Mouse (Mus musculus): Measurements from ENCODE around the gene Ddx46. TPM values are rescaled to one million over a fixed set of nuclear protein-coding genes. Genes with fewer than 3 reads are reported as not detected.

Ddx46 gene
- 38.0 and 38.7 TPM in 2 replicates for polyA plus RNA-seq (2015; fragmentation: Nextera tagmentation; extraction: Ambion mirVana)

- peak within 1 kb of the TSS; percentile 42; the same call in 1 of the 2 replicates for H3K27ac ChIP-seq
- 6% methylated on average over 30 of the region's 30 CpGs for WGBS
These were observed at the start of gene Ddx46 for GRCm38 (mm10) chr13:55634639-55635127. TSS of gene Ddx46 (plus strand) at chr13:55635027.

GRCm38 (mm10) chr13:55591961-55592490 lies 42.8 kb upstream of the Ddx46 start:
- peaks cover 8% of the 10 kb centered on the region; the same call in 1 of the 2 replicates for H3K27me3 ChIP-seq
- H3K4me2 ChIP-seq = peak overlapping the region; percentile 65; the same call in 1 of the 2 replicates
- no peak overlapping the region; the same call in 1 of the 2 replicates for H3K4me3 ChIP-seq (replicated peaks)
- H3K36me3 ChIP-seq = peaks cover 29% of the 10 kb centered on the region
- H3K4me1 ChIP-seq = peaks cover 10% of the 10 kb centered on the region
- 0 out of 2 replicates have a peak, but pooled peaks have one; percentile 14 for ATAC-seq (replicated peaks; ENCODE audit: low FRiP score)
- H3K9me3 ChIP-seq (replicated peaks) = no peaks in the 10 kb centered on the region
- no peak overlapping the region for H3K27ac ChIP-seq
- 69% methylated on average over 4 of the region's 4 CpGs for WGBS
- H3K9ac ChIP-seq = no peak overlapping the region

More at GRCm38 (mm10) chr13:55634639-55635127, at the start of gene Ddx46:
- H3K36me3 ChIP-seq = peaks cover 60% of the 10 kb centered on the region
- peak within 1 kb of the TSS; percentile 79 for H3K4me2 ChIP-seq
- H3K4me3 ChIP-seq (replicated peaks) = peak within 1 kb of the TSS; percentile 76
- no peaks in the 10 kb centered on the region for H3K27me3 ChIP-seq
- H3K9me3 ChIP-seq (replicated peaks) = no peaks in the 10 kb centered on the region
- peak within 1 kb of the TSS; percentile 89 for H3K9ac ChIP-seq
- peaks cover 16% of the 10 kb centered on the region for H3K4me1 ChIP-seq
- peak; percentile 86 for ATAC-seq (replicated peaks; ENCODE audit: low FRiP score)

GRCm38 (mm10) chr13:55592512-55593253 lies 42.1 kb upstream of the Ddx46 start:
- H3K4me3 ChIP-seq (replicated peaks) = peak overlapping the region; percentile 91
- H3K27me3 ChIP-seq = peaks cover 8% of the 10 kb centered on the region; the same call in 1 of the 2 replicates
- peak overlapping the region; percentile 83 for H3K9ac ChIP-seq
- H3K4me2 ChIP-seq = peak overlapping the region; percentile 65
- peak overlapping the region; percentile 62; the same call in 1 of the 2 replicates for H3K27ac ChIP-seq
- no peaks in the 10 kb centered on the region for H3K9me3 ChIP-seq (replicated peaks)
- peaks cover 36% of the 10 kb centered on the region for H3K36me3 ChIP-seq
- H3K4me1 ChIP-seq = peaks cover 10% of the 10 kb centered on the region
- 4% methylated on average over 29 of the region's 29 CpGs for WGBS
- peak; percentile 98 for ATAC-seq (replicated peaks; ENCODE audit: low FRiP score)

- ATAC-seq (replicated peaks; ENCODE audit: low FRiP score) = peak; percentile 44
- Histone ChIP-seq H3K4me1 (peaks cover 10% of the 10 kb centered on the region), H3K36me3 (peaks cover 42% of the 10 kb centered on the region), H3K9me3 (replicated peaks) (no peaks in the 10 kb centered on the region), H3K4me3 (replicated peaks) (peak overlapping the region; percentile 91), H3K27ac (peak overlapping the region; percentile 62; the same call in 1 of the 2 replicates), H3K4me2 (peak overlapping the region; percentile 65), H3K27me3 (peaks cover 8% of the 10 kb centered on the region; the same call in 1 of the 2 replicates), H3K9ac (peak overlapping the region; percentile 83)
- WGBS = under 1% methylated on average over 31 of the region's 31 CpGs
These were observed 41.5 kb upstream of the Ddx46 start for GRCm38 (mm10) chr13:55593254-55593747.

- Histone ChIP-seq H3K4me1 (peaks cover 21% of the 10 kb centered on the region), H3K9ac (no peak overlapping the region), H3K9me3 (replicated peaks) (no peaks in the 10 kb centered on the region), H3K36me3 (peaks cover 45% of the 10 kb centered on the region), H3K4me2 (no peak overlapping the region), H3K27ac (no peak overlapping the region), H3K4me3 (replicated peaks) (no peak overlapping the region), H3K27me3 (peaks cover 8% of the 10 kb centered on the region; the same call in 1 of the 2 replicates)
- ATAC-seq (replicated peaks; ENCODE audit: low FRiP score) = no peak
- 90% methylated on average over 12 of the region's 12 CpGs for WGBS
These were observed 39.5 kb upstream of the Ddx46 start for GRCm38 (mm10) chr13:55595375-55595774.

GRCm38 (mm10) chr13:55596802-55597201 lies 38.0 kb upstream of the Ddx46 start:
- Histone ChIP-seq H3K9me3 (replicated peaks) (no peaks in the 10 kb centered on the region), H3K36me3 (peaks cover 45% of the 10 kb centered on the region), H3K4me2 (no peak overlapping the region), H3K4me3 (replicated peaks) (no peak overlapping the region), H3K27ac (no peak overlapping the region), H3K9ac (no peak overlapping the region), H3K27me3 (peaks cover under 1% of the 10 kb centered on the region; the same call in 1 of the 2 replicates), H3K4me1 (peaks cover 28% of the 10 kb centered on the region)
- 95% methylated on average over 12 of the region's 12 CpGs for WGBS
- no peak for ATAC-seq (replicated peaks; ENCODE audit: low FRiP score)

GRCm38 (mm10) chr13:55599566-55600540 lies 35.0 kb upstream of the Ddx46 start, which contains the start of gene B4galt7:
TSS of gene B4galt7 (plus strand) at chr13:55599896.
- Histone ChIP-seq H3K36me3 (peaks cover 50% of the 10 kb centered on the region), H3K4me3 (replicated peaks) (peak within 1 kb of the TSS; percentile 83), H3K27me3 (no peaks in the 10 kb centered on the region), H3K9ac (peak within 1 kb of the TSS; percentile 88), H3K27ac (peak within 1 kb of the TSS; percentile 49; the same call in 1 of the 2 replicates), H3K4me2 (peak within 1 kb of the TSS; percentile 70), H3K9me3 (replicated peaks) (no peaks in the 10 kb centered on the region), H3K4me1 (peaks cover 18% of the 10 kb centered on the region)
- peak; percentile 93 for ATAC-seq (replicated peaks; ENCODE audit: low FRiP score)
- 11% methylated on average over 47 of the region's 51 CpGs for WGBS

GRCm38 (mm10) chr13:55600657-55601056 lies 34.2 kb upstream of the Ddx46 start:
- Histone ChIP-seq H3K9ac (peak overlapping the region; percentile 88), H3K36me3 (peaks cover 46% of the 10 kb centered on the region), H3K27me3 (no peaks in the 10 kb centered on the region), H3K27ac (no peak overlapping the region), H3K4me1 (peaks cover 18% of the 10 kb centered on the region), H3K4me3 (replicated peaks) (peak overlapping the region; percentile 83), H3K4me2 (peak overlapping the region; percentile 70), H3K9me3 (replicated peaks) (no peaks in the 10 kb centered on the region)
- 15% methylated on average over 9 of the region's 9 CpGs for WGBS
- no peak for ATAC-seq (replicated peaks; ENCODE audit: low FRiP score)

GRCm38 (mm10) chr13:55601611-55602010 lies 33.2 kb upstream of the Ddx46 start:
- 2% methylated on average over 3 of the region's 3 CpGs for WGBS
- Histone ChIP-seq H3K27ac (no peak overlapping the region), H3K4me1 (peaks cover 18% of the 10 kb centered on the region), H3K4me2 (no peak overlapping the region), H3K9me3 (replicated peaks) (no peaks in the 10 kb centered on the region), H3K9ac (no peak overlapping the region), H3K36me3 (peaks cover 45% of the 10 kb centered on the region), H3K27me3 (no peaks in the 10 kb centered on the region), H3K4me3 (replicated peaks) (no peak overlapping the region)
- ATAC-seq (replicated peaks; ENCODE audit: low FRiP score) = no peak

- H3K27me3 ChIP-seq = no peaks in the 10 kb centered on the region
- no peak overlapping the region for H3K27ac ChIP-seq
- 92% methylated on average over 3 of the region's 3 CpGs for WGBS
- no peak overlapping the region for H3K9ac ChIP-seq
- H3K9me3 ChIP-seq (replicated peaks) = no peaks in the 10 kb centered on the region
- ATAC-seq (replicated peaks; ENCODE audit: low FRiP score) = no peak
- H3K4me2 ChIP-seq = no peak overlapping the region
- H3K4me3 ChIP-seq (replicated peaks) = no peak overlapping the region
- H3K4me1 ChIP-seq = peaks cover 12% of the 10 kb centered on the region
- peaks cover 55% of the 10 kb centered on the region for H3K36me3 ChIP-seq
These were observed 30.2 kb upstream of the Ddx46 start for GRCm38 (mm10) chr13:55604606-55605005.

Measured in kidney, embryonic 15.5 days (tissue).